Mouse (Mus musculus) thymus, postnatal 25 days (tissue): ENCODE data around the gene Fam53b.

ENCODE experiments used
- DNase-seq: peaks from one replicate; pipeline ENCODE4 v3.0.0; 2022

Fam53b gene

DNA sequence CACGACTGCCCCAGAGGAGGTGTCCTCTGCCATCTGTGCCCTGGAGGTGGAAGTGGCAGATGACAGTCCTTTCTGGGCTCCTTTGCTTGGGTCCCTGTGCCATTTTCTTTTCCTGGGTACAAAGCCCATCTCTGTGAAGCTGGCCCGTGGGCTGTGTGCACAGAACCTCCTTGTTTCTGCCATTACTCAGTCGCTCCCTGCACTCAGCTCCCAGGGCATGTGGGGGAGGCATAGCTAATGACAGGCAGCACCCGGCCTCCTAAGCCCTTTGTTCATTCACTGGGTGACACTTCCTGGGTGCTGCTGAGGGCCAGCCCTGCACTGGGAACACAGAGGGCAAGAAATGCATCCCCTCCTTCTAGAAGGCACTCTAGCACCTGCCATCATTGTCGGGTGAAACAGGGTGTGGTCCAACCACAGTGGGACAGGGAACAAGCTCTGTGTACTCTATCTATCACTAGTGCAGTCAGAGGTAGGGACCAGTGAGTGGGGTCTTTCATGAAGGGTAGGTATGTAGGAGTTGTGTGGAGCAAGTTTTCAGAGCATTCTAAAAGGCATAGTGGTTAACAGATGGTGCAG is 111.1 kb downstream of the Fam53b start:
- DNase-seq: no peak

DNA sequence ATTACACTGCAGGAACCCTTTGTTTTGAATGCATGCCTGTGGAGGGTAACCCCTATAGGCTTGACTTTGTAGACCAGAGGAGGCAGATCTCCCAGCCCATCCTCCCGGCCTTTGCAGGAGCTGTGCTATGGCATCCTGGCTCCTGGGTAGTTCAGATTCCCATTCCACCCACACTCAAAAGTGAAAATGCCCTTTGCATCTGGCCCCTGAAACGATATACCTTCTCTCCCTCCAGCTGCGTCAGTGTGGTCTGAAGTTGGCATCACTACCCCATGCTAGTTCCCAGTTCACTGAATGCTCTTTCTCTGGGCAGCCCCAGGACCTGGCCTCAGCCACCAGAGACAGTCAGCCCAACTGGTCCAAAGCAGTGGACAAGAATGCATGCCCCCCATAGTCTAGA is 111.7 kb downstream of the Fam53b start:
- no peak for DNase-seq

- DNase-seq: no peak
Observed at GRCm38 (mm10) chr7:132701412-132701811, 112.3 kb downstream of the Fam53b start.

DNA sequence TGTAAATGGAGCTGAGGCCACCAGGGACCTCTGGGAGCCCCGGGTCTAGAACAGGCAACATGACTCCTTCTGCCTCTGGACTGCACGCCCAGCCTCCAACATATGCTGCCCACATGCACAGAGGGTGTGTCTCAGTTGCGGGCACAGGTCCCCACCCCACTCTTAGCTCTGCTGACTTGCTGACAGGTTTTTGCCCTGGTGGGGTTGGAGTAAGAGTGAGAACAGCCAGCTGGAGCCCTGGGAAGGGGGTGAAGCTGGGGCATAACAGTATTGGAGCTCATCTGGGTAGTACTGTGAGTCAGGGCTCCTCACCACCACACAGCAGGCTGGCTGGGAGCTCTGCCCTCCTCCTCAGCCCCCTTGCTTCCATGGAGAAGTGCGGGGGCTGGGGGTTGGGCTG is 113.6 kb downstream of the Fam53b start:
- DNase-seq: no peak

GRCm38 (mm10) chr7:132699639-132700038 is 114.0 kb downstream of the Fam53b start:
- DNase-seq: peak; percentile 25

DNA sequence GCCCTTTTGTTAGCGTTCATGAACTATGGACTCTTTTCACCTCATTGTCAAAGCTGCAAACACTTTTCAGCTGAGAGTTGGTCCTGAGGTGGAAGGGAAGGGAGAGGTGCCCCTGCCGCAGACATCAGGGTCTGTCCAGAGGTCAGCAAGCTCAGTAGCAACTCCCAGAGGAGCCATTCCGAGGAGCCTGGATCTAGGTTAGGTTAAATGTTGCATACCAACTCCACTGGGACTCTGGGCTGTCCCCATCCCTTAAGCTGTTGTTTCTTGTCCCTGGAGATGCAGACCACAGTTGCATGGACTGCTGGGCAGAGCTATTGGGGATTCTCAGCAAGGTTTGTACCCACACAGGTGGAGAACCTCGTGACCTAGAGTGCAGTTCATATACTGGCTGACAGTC is 114.5 kb downstream of the Fam53b start:
- no peak for DNase-seq

DNA sequence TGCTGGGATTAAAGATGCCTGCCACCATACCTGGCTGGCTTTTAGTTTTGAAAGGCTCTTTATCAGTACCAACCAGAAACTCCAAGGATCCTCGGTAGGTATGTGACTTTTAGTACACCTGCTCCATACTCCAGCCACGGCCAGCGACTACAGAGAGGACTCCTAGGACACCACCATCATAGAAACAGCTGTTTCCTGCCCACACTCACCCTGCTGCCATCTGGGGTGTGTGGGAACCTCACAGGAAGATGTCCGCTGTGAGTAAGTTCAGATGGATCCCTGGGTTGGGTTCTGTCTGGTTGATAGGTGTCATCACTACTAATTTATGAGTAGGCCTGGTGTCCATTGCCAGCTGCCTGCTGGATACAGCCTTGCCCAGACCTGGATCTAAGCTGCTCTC is 114.9 kb downstream of the Fam53b start:
- DNase-seq: no peak

GRCm38 (mm10) chr7:132697258-132697796 is 116.4 kb downstream of the Fam53b start:
- DNase-seq: no peak

- DNase-seq: no peak
Observed at GRCm38 (mm10) chr7:132693561-132693960, 120.1 kb downstream of the Fam53b start.

- no peak for DNase-seq
Observed at GRCm38 (mm10) chr7:132692719-132693118, 121.0 kb downstream of the Fam53b start.

DNA sequence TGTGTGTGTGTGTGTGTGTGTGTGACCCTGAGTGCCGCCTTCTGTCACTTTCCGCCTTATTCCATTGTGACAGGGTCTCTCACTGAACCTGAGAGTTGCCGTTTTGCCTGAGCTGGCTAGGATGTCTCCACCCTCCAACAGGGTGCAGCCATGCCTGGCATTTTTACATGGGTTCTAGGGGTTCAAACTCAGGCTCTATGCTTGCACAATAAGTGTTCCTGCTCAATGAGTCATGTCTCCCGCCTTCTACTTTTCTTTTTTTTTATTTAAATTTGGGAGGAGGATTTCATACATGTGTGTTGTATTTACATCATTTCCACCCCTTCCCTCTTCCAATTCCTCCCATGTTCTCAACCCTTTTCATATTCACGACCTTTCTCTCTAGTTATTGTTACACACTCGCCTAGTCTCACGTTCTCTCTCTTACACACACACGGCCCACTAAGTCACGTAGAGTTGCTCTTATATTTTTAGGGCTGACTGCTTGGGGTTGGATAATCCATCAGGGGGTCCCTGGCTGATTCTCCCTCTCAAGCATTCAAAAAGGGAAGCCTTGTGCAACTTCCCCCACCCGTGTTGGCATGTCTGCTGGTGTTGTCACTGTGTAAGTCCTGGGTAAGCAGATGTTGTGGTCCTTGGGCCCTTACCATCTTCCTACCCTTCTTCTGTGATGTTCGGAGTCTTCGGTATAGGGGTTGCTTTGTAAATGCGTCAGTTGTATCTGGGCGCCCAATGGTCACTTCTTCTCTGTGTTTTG is 122.8 kb downstream of the Fam53b start:
- DNase-seq: no peak

GRCm38 (mm10) chr7:132689722-132690121 is 124.0 kb downstream of the Fam53b start:
- DNase-seq: no peak

DNA sequence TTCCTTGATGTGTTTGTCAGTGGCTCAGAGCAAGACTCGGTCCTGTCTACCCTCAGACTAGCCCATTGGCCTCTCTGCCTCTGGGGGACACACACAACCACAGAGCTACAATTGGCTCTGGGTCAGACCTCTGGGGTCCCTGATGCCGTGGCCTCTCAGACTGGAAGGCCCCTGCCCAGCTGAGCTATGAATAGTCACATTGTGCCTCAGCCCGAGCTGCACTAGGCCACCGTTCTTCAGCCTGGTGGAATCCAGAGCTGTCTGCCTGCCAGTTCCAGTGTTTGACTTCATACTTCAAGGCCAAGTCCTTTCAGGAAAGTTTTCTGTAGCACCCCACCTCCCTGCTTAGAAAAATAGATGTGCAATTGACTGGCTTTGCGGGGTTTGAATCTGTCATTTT is 125.0 kb downstream of the Fam53b start:
- no peak for DNase-seq

DNA sequence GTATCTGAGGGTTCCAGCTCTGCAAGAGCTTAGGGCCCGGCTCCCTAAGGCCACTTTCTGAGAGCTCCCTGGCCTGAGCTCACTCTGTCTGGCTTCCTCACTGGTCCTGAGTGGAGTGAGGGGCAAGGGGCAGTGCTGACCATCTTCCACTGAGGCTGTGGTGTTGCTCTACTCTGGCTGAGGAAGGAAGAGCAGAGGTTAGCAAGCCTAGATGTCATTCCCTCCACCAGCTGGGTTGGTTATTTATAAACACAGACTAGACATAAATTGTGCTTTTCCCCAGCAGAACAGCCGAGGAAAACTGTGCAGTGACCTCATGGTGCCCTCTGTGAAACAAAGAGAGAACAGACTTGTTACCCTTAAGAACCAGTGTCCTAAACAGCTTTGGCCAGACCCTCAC is 125.8 kb downstream of the Fam53b start:
- DNase-seq: no peak

GRCm38 (mm10) chr7:132686515-132686914 is 127.2 kb downstream of the Fam53b start:
- DNase-seq: no peak

DNA sequence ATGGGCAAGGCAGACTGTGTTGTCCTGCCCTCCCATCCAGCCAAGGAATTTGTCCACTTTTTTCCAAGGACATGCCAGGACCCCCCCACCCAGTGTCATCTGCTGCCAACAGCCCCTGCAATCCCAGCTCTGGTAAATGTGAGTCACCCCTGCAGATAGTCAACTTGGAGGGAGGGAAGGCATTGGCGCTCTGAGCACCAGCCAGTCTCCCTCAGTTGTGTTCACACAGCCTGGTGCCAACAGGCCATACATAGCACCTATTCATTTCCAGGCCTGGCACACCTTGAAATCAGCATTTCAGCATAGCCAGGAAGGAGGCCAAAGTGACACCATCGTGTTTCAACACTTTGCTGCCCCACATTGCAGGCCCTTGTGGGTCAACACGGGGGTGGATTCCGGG is 129.8 kb downstream of the Fam53b start:
- no peak for DNase-seq

GRCm38 (mm10) chr7:132682901-132683300 is 130.8 kb downstream of the Fam53b start:
- no peak for DNase-seq

GRCm38 (mm10) chr7:132682336-132682735 is 131.3 kb downstream of the Fam53b start:
- no peak for DNase-seq

- no peak for DNase-seq
Observed at GRCm38 (mm10) chr7:132681831-132682230, 131.9 kb downstream of the Fam53b start.

GRCm38 (mm10) chr7:132681296-132681695 is 132.4 kb downstream of the Fam53b start:
- DNase-seq: no peak

DNA sequence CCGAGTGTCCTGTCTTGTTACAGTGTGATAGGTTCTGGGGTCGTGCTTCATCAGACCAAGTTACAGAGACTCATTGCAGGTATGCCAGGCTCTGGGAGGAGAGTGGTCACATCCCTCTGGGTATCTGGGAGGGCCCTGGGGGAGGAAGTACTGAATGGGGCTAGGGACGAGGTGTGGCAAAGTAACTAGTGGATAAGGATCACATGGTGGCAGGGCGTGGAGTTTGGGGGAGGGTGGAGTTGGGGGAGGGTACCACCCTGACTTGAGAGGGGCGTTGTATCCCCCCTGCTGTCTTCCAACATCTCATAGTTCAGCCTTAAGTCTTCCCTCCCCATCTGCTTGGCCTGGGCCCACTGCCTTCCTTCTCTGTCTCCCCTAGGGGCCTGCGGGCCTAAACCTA is 134.1 kb downstream of the Fam53b start:
- no peak for DNase-seq

DNA sequence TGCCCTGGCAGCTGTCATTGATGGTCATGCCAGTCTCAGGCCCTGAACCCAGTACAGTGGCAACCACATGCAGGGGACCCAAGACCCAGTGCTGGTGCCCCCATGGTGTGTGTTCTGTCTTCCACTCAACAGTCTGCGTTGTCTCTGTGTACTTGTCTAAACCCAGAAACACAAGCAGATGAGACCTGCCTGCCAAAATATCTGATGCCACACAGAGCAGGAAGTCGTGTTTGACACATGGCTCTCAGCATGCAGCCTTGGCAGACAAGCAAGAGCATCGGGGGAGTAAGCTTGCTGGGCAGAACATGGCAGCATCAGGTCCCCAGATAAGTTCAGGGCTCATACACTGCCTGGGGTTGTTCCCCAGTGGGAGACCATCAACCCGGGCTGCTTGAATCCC is 134.6 kb downstream of the Fam53b start:
- DNase-seq: no peak

- DNase-seq: no peak
Observed at GRCm38 (mm10) chr7:132675922-132676321, 137.8 kb downstream of the Fam53b start.

DNA sequence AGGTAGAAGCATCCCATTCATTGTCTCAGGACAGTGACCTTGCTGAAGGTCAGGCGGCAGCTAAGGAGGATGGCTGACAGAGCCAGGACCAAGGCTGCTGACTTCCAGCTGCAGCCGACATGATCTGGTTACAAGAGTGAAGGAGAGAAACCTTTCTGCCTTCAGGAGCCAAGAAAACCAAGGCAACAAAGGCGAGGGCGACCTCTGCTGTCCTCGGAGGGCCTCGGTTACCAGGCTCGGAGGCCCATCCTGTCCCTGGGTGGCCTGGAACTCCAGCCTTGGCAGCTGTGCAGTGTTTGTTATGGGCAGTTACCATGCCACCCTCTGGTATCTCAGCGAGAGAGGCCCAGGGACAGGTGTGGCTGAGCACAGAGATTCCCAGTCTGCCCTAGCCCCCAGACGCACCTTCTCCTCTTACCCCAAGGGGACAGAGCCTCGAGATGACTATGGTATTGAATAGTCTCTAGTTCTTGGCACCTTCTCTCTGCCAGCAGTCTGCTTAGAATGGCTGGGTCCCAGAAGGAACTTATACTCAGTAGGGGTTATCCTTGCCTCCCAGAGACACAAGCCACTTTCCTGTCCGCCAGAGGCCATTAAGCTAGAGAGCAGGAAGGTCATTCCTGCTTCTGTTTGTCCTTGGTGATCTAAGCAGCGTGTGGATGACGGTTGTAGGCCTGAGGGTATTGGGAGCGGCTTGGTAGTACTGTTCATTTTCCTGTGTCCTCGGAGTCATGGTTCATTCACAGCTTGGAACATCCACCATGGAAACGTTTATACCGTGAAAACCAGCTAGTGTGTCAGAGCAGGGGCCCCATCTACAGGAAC is 139.5 kb downstream of the Fam53b start:
- DNase-seq: no peak
